Mouse (Mus musculus) c-Kit-positive CD71-positive TER-119-negative erythroid progenitor cells, embryonic 14.5 days (primary cell): Measurements from ENCODE around the gene Gpn2.

Source experiments
- DNase-seq: peaks from one replicate; pipeline ENCODE4 v3.0.0-alpha.2; 2013; ENCODE audit warnings: low read depth

Gene Gpn2

GRCm38 (mm10) chr4:133625621-133626071 lies 41.5 kb downstream of the Gpn2 start:
- DNase-seq, result no peak

GRCm38 (mm10) chr4:133626221-133626620 lies 42.1 kb downstream of the Gpn2 start:
- DNase-seq, result no peak

DNA sequence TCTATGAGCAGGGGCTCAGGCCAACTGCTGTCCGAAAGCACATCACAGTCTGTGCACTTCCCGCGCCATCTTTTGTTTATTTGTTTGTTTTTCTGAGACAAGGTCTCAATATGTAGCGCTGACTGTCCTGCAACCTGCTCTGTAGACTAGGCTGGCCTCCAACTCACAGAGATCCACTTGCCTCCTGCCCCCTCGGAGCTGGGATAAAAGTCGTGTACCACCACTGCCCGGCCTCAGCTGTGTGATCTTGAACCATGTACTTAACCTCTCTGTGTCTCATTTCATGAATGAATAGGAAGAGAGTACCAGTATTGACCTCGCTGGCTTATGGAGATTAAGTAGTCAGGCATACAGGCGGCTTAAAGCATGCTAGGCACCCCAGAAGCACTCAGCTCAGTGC lies 42.5 kb downstream of the Gpn2 start:
- no peak for DNase-seq

- DNase-seq, result no peak
Observed at GRCm38 (mm10) chr4:133627039-133627438, 42.9 kb downstream of the Gpn2 start.

DNA sequence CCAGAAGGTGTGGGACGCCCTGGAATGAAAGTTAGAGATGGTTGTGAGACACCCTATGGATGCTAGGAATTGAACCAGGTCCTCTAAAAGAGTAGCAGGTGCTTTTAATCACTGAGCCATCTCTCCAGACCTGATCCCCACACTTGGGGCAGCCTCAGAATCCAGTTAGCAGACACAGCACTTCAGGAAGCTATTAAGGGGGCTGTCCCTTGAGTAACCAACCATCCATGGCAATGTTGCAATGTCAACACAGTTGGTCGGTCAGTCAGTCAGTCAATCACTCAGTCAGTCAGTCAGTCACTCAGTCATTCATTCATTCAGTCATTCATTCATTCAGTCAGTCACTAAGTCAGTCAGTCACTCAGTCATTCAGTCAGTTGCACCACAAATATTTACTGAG lies 44.4 kb downstream of the Gpn2 start:
- no peak for DNase-seq

- DNase-seq, result no peak
Observed at GRCm38 (mm10) chr4:133629191-133629590, 45.0 kb downstream of the Gpn2 start.

GRCm38 (mm10) chr4:133630326-133630920 lies 46.3 kb downstream of the Gpn2 start:
- no peak for DNase-seq

DNA sequence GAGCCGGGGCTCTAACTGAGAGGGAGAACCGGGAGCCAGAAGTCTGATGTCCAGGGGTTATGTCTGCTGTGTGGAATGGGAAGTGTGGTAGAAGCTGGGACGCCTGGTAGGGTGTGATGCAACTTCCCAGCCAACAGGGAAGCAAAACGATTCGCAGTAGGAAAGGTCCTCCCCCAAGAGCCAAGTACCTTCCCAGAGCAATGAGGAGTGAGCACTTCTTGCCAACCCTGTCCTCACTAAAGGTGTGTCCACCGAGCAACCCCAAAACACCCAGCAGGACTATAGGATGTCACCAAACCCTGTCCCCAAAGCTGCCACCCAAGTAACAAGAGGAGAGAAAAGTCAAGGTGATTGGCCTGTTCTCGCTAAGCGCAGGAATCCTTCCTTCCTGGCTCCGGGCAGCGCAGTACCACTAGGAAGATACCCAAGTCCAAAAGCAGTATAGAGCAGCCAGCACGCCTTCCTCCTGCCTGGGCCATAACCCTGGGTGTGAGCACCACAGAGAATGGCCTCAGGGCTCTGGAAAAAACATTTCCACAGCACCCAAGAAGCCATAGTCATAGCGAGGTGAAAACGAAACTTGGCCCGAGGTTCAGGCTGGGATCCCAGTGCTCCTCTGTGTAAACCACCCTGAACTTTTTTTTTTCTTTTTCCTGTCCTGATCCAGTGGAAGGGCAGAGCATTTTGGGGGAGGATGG lies 47.1 kb downstream of the Gpn2 start:
- no peak for DNase-seq

- no peak for DNase-seq
Observed at GRCm38 (mm10) chr4:133631769-133632411, 47.7 kb downstream of the Gpn2 start.

- DNase-seq, result no peak
Observed at GRCm38 (mm10) chr4:133632483-133633327, 48.5 kb downstream of the Gpn2 start.

DNA sequence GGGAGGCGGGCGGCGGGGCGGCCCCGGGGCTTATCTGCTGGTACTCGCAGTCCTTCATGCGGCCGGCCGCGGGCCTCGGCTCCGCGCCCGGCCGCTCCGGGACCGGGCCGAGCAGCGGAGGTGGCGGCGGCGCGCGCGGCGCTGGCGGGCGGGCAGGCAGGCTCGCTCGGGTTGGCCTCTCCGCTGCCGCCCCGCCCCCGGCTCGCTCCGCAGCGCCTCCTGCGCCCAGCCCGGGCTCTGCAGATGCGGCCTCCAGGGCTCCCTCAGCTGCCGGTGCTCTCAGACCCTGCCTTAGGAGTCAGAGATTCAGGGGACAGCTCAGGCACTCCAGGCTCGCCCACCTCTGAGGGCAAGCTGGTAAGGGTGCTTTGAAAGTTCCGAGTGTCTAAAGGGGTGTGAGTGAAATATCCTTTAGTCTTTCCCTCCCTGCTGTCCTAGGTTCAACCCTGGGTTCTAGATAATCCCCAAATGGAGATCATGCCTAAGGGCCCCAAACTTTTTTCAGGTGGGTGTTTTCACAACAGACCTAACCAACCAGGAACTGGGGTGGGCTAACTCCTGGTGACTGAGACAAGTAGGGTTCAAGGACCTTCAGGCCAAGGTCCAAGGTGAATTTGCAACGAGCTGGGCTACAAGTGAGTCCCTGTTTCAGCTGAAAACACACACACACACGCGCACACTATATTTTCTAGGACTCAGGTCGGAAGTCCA lies 49.3 kb downstream of the Gpn2 start:
- DNase-seq, result peak; percentile 76

DNA sequence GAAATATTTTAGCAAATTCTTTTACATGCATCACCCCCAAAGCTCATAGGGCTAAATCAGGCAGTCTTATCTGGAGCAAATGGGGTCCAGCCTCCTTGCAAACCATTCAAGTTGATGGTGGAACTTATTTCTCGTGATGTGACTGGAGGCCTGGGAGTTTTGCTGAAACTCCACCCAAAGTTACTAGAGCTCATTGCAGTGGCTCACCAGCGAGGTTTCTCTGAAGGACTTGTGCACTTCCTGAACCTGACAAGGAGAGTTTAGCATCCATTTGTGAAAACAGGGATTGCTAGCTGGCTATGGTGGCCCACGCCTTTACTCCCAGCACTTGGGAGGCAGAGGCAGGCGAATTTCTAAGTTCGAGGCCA lies 49.9 kb downstream of the Gpn2 start:
- no peak for DNase-seq
